Mouse (Mus musculus) lung, postnatal 0 days (tissue): ENCODE data around the gene H2-Q10. TPM values are rescaled to one million over a fixed set of nuclear protein-coding genes. Genes with fewer than 3 reads are reported as not detected.

ENCODE experiments used
- ATAC-seq: fragments of 200-750 bp; cut with Nextera tagmentation; 2 replicates; pipeline ENCODE4 v1.8.0; 2017; ENCODE audit warnings: moderate library complexity
- DNase-seq: peaks from one replicate; pipeline ENCODE4 v3.0.0-alpha.2; 2016; ENCODE audit warnings: low spot score
- H3K27ac ChIP-seq: fragments of 300-500 bp; sonication (generic); 2 replicates; pipeline ENCODE4 v1.5.1; 2014; ENCODE audit warnings: antibody characterized with exemption, mild to moderate bottlenecking, low read length, mixed read lengths
- H3K27me3 ChIP-seq: fragments of 300-500 bp; sonication (generic); replicated peaks from 2 replicates; pipeline ENCODE4 v1.6.1; 2014; ENCODE audit warnings: low read length, mixed read lengths; ENCODE audit not compliant: insufficient read depth
- H3K36me3 ChIP-seq: fragments of 300-500 bp; sonication (generic); 2 replicates; pipeline ENCODE4 v1.6.1; 2014; ENCODE audit warnings: low read length, mixed read lengths; ENCODE audit not compliant: insufficient read depth
- H3K4me1 ChIP-seq: fragments of 300-500 bp; sonication (generic); 2 replicates; pipeline ENCODE4 v1.6.1; 2014; ENCODE audit warnings: antibody characterized with exemption, low read depth, low read length, mixed read lengths; ENCODE audit not compliant: insufficient read depth
- H3K4me2 ChIP-seq: fragments of 300-500 bp; sonication (generic); replicated peaks from 2 replicates; pipeline ENCODE4 v1.6.1; 2014; ENCODE audit warnings: low read depth, mild to moderate bottlenecking, low read length, moderate library complexity, mixed read lengths
- H3K4me3 ChIP-seq: fragments of 300-500 bp; sonication (generic); 2 replicates; pipeline ENCODE4 v1.5.1; 2014; ENCODE audit warnings: low read depth, low read length
- H3K9ac ChIP-seq: fragments of 300-500 bp; sonication (generic); replicated peaks from 2 replicates; pipeline ENCODE4 v1.6.1; 2014; ENCODE audit warnings: low read depth, mild to moderate bottlenecking
- H3K9me3 ChIP-seq: fragments of 300-500 bp; sonication (generic); 2 replicates; pipeline ENCODE4 v1.6.1; 2016; ENCODE audit warnings: low read length, mixed read lengths
- CTCF ChIP-seq: IDR thresholded peaks from 2 replicates; pipeline ENCODE4 v1.5.1; 2016; ENCODE audit warnings: antibody characterized with exemption, mild to moderate bottlenecking
- EP300 ChIP-seq: IDR thresholded peaks from 2 replicates; pipeline ENCODE4 v1.6.1; 2016; ENCODE audit warnings: antibody characterized with exemption, mild to moderate bottlenecking, control low read depth
- WGBS: fragments of 180-500 bp; shearing (Covaris S2); extraction: QIAGEN DNeasy Blood & Tissue Kit; methylation state at CpG from one replicate; pipeline ENCODE4 v1.1.7; 2014; 5-methylcytosine and 5-hydroxymethylcytosine counted together
- polyA plus RNA-seq: library from polyadenylated mRNA; unstranded; fragments of >200 nt; fragmentation: Nextera tagmentation; extraction: Ambion mirVana; gene quantifications from 2 replicates; pipeline ENCODE4 v1.2.1, GENCODE M21; 2015

The H2-Q10 gene
- polyA plus RNA-seq, 1 experiment from 2014 or later, result 2.0 TPM

DNA sequence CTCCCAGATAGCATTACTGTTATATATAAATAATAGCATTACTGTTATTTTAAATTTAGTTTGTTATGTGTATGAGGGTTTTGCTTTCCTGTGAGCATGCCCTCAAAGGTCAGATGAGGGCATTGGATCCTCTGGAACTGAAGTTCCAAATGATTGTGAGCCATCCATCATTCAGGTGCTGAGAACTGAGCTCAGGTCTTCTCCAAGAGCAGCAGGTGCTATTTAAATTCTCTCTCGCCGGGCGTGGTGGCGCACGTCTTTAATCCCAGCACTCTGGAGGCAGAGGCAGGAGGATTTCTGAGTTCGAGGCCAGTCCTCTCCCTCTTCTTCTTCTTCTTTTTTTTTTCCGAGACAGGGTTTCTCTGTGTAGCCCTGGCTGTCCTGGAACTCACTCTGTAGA is 27.2 kb downstream of the H2-Q10 start:
- 96% methylated on average over 7 of the region's 7 CpGs for WGBS
- Histone ChIP-seq H3K9me3 (no peaks in the 10 kb centered on the region), H3K9ac (no peak overlapping the region), H3K4me3 (no peak overlapping the region), H3K27ac (no peak overlapping the region), H3K27me3 (no peaks in the 10 kb centered on the region), H3K4me1 (no peaks in the 10 kb centered on the region), H3K36me3 (no peaks in the 10 kb centered on the region), H3K4me2 (no peak overlapping the region)
- ATAC-seq (no peak), DNase-seq (no peak)
- TF ChIP-seq EP300, result no peak
- no peak for TF ChIP-seq CTCF

GRCm38 (mm10) chr17:35502226-35502625 is 32.3 kb downstream of the H2-Q10 start:
- Histone ChIP-seq H3K9me3 (no peaks in the 10 kb centered on the region), H3K36me3 (no peaks in the 10 kb centered on the region), H3K27me3 (no peaks in the 10 kb centered on the region), H3K4me1 (no peaks in the 10 kb centered on the region), H3K4me2 (no peak overlapping the region), H3K9ac (no peak overlapping the region), H3K4me3 (no peak overlapping the region), H3K27ac (no peak overlapping the region)
- 12% methylated on average over 6 of the region's 6 CpGs for WGBS
- no peak for DNase-seq
- TF ChIP-seq EP300 (no peak), CTCF (no peak)
- no peak for ATAC-seq

DNA sequence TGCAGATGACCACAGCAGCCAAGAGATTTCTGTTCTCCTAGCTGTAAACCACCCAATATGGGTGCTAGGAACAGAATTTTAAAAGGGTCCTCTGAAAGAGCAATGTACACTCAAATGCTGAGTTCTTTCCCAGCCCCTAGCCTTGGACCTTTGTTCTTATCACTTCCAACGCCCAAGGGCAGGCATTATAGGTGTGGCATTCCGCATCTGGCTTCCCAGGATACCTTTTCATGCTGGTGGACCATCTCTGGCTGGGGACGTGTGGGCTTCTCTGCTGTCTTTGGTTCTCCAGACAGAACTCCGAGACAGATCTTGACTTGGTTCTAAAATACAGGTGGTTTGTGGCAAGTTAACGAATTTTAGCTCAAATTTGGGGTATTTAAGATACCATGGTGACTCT is 32.9 kb downstream of the H2-Q10 start:
- no peaks in the 10 kb centered on the region for H3K4me1 ChIP-seq
- H3K4me3 ChIP-seq, result no peak overlapping the region
- no peak for DNase-seq
- no peaks in the 10 kb centered on the region for H3K27me3 ChIP-seq
- no peaks in the 10 kb centered on the region for H3K36me3 ChIP-seq
- H3K27ac ChIP-seq, result no peak overlapping the region
- no peak overlapping the region for H3K4me2 ChIP-seq
- WGBS, result 54% methylated on average over 5 of the region's 5 CpGs
- no peak for ATAC-seq
- TF ChIP-seq CTCF, result no peak
- TF ChIP-seq EP300, result no peak
- H3K9ac ChIP-seq, result no peak overlapping the region
- no peaks in the 10 kb centered on the region for H3K9me3 ChIP-seq

GRCm38 (mm10) chr17:35503849-35504248 is 34.0 kb downstream of the H2-Q10 start:
- H3K4me1 ChIP-seq, result no peaks in the 10 kb centered on the region
- no peak overlapping the region for H3K4me2 ChIP-seq
- no peaks in the 10 kb centered on the region for H3K27me3 ChIP-seq
- H3K9ac ChIP-seq, result no peak overlapping the region
- no peaks in the 10 kb centered on the region for H3K9me3 ChIP-seq
- H3K4me3 ChIP-seq, result no peak overlapping the region
- ATAC-seq (no peak), DNase-seq (no peak)
- WGBS, result 35% methylated on average over 5 of the region's 5 CpGs
- TF ChIP-seq CTCF (no peak), EP300 (no peak)
- H3K36me3 ChIP-seq, result no peaks in the 10 kb centered on the region
- no peak overlapping the region for H3K27ac ChIP-seq

- H3K27me3 ChIP-seq, result no peaks in the 10 kb centered on the region
- TF ChIP-seq EP300, result no peak
- no peak for TF ChIP-seq CTCF
- no peak for ATAC-seq
- H3K9ac ChIP-seq, result no peak overlapping the region
- H3K4me3 ChIP-seq, result no peak overlapping the region
- 38% methylated on average over 8 of the region's 8 CpGs for WGBS
- H3K36me3 ChIP-seq, result no peaks in the 10 kb centered on the region
- no peak overlapping the region for H3K27ac ChIP-seq
- H3K9me3 ChIP-seq, result no peaks in the 10 kb centered on the region
- no peak for DNase-seq
- no peaks in the 10 kb centered on the region for H3K4me1 ChIP-seq
- H3K4me2 ChIP-seq, result no peak overlapping the region
These were observed 35.0 kb downstream of the H2-Q10 start for GRCm38 (mm10) chr17:35504628-35505481.

GRCm38 (mm10) chr17:35505776-35506175 is 35.9 kb downstream of the H2-Q10 start, which contains the start of gene Pou5f1:
TSS of gene Pou5f1 (plus strand) at chr17:35506018.
- no peak for ATAC-seq
- 61% methylated on average over 13 of the region's 13 CpGs for WGBS

More at GRCm38 (mm10) chr17:35505776-35506175, 35.9 kb downstream of the H2-Q10 start, which contains the start of gene Pou5f1:
- no peaks in the 10 kb centered on the region for H3K4me1 ChIP-seq
- no peaks in the 10 kb centered on the region for H3K9me3 ChIP-seq
- H3K4me2 ChIP-seq, result no peak within 1 kb of the TSS
- no peak within 1 kb of the TSS for H3K9ac ChIP-seq
- no peaks in the 10 kb centered on the region for H3K36me3 ChIP-seq
- no peak for DNase-seq
- no peak within 1 kb of the TSS for H3K27ac ChIP-seq
- TF ChIP-seq CTCF (no peak), EP300 (no peak)
- no peaks in the 10 kb centered on the region for H3K27me3 ChIP-seq
- no peak within 1 kb of the TSS for H3K4me3 ChIP-seq
